8 mouse cellular contexts compared by ENCODE assay signal in the genomic region with DNA sequence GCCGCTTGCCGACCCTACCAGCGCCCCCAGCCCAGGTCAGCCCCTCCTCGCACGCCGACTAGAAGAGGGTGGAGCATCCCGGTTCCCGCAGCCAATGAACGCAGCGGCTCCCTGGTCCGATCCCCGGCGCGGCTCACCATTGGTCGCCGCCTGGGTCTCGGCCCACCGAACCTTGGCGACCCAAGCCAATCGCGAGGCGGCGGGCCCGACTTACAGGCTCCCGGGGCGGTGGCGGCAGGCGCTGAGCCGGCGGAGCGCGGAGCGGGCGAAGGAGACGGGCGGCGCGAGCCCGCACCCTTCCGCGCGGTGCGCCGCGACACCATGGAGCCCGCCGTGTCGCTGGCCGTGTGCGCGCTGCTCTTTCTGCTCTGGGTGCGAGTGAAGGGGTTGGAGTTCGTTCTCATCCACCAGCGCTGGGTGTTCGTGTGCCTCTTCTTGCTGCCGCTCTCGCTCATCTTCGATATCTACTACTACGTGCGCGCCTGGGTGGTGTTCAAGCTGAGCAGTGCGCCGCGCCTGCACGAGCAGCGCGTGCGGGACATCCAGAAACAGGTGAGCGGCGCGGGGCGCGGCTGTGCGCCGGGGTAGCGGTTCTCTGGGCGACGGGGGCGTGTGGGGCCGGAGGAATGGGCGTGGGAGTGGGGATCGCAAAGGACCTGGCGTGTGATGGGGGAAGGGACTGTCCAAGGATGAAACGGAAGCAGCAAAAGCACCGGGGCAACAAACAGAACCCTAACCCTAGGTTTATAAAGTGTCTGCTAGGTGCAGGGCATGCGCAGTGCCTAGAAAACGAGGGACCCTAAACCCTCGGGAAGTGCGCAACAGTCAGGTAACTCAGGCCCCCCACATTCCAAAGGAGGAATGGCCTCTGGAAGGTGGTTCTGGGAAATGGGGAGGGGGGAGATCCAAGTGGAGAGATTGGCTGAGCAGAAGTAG. TPM values are rescaled to one million over a fixed set of nuclear protein-coding genes. Genes with fewer than 3 reads are reported as not detected.
DNase-seq lines count a peak whose midpoint lies in the region; ATAC-seq and TF ChIP-seq lines count a peak whose summit lies in the region.

Dhcr24 (plus strand) TSS at position 193 of the 936 bp plus-strand sequence.

- H3K27ac ChIP-seq in forebrain, embryonic 15.5 days (replicated peaks) = peak within 1 kb of the TSS; percentile 89

- DNase-seq in ES-CJ7 (ENCODE audit: low read depth, low spot score) = peak; percentile 93
- DNase-seq in cerebellum, adult 11 months = peak; percentile 89
- DNase-seq in heart, postnatal 25 days (ENCODE audit: low spot score) = peak; percentile 80
- DNase-seq in layer of hippocampus, adult 18-20 months (ENCODE audit: low spot score in 2 of 2) = peak; percentile 91 to 97
- peak; percentile 80 for DNase-seq in lung, adult 2 months
- DNase-seq in thymus, adult 18-20 months = peak; percentile 88 to 89

- H3K9ac ChIP-seq in forebrain, embryonic 15.5 days (replicated peaks) = peak within 1 kb of the TSS; percentile 76

- ATAC-seq in forebrain, embryonic 15.5 days (replicated peaks) = peak; percentile 98
- ATAC-seq in neutrophil, adult 5-6 weeks (ENCODE audit: extremely low read depth, insufficient number of reproducible peaks, low FRiP score, poor library complexity, severe bottlenecking) = peak; percentile 68

- TF ChIP-seq POLR2A in lung, adult 2 months (IDR thresholded peaks at IDR 0.05; ENCODE audit: borderline replicate concordance, extremely low read depth, low read depth, low read length) = peak; percentile 39; the same call in 1 of the 2 replicates

- intact Hi-C loops in heart, postnatal 25 days (cut with DNase I) = no loop called here

- no peak for TF ChIP-seq CTCF in lung, adult 2 months (IDR thresholded peaks at IDR 0.05; ENCODE audit: insufficient read depth, low read length)

- H3K27me3 ChIP-seq in forebrain, embryonic 15.5 days = no peaks in the 10 kb centered on the region

- H3K4me2 ChIP-seq in forebrain, embryonic 15.5 days (replicated peaks) = peak within 1 kb of the TSS; percentile 87

- H3K9me3 ChIP-seq in forebrain, embryonic 15.5 days = no peaks in the 10 kb centered on the region

- H3K36me3 ChIP-seq in forebrain, embryonic 15.5 days = peaks cover 14% of the 10 kb centered on the region; the same call in 1 of the 2 replicates

- peaks cover 42% of the 10 kb centered on the region for H3K4me1 ChIP-seq in forebrain, embryonic 15.5 days
- no peaks in the 10 kb centered on the region; the same call in 1 of the 2 replicates for H3K4me1 ChIP-seq in lung, adult 2 months (ENCODE audit: control insufficient read depth, insufficient read depth, low read length)

- H3K4me3 ChIP-seq in forebrain, embryonic 15.5 days = peak within 1 kb of the TSS; percentile 84
- H3K4me3 ChIP-seq in lung, adult 2 months (replicated peaks; ENCODE audit: extremely low read depth, low read depth, low read length) = peak within 1 kb of the TSS; percentile 80

- under 1% methylated on average over 89 of the region's 89 CpGs for WGBS in forebrain, embryonic 15.5 days
- 1% methylated on average over 89 of the region's 89 CpGs for WGBS in lung, adult 2 months

RNA-seq across cellular contexts. Expression of gene Dhcr24, which starts in this region (rescaled TPM):
- polyA plus RNA-seq in forebrain, embryonic 15.5 days (2015; fragmentation: Nextera tagmentation; extraction: Ambion mirVana) = 4.0 and 4.5 TPM in 2 replicates
- 1 to 10 TPM; 2.4 TPM for total RNA-seq in heart, postnatal 25 days (2021)
- 10 to 100 TPM; 67.7 to 70.5 TPM for total RNA-seq in layer of hippocampus, adult 18-20 months (2021)
- polyA plus RNA-seq in lung, adult 2 months (2012; rRNA removed) = 81.7 and 94.0 TPM in 2 replicates
- total RNA-seq in neutrophil, adult 5-6 weeks (2017) = 2.5 and 3.6 TPM in 2 replicates

Comparison
In these comparisons a context has a peak if more than half of its experiments do, and no peak if none do; other contexts are left out.
1. Peak in every context shown above with its lines: DNase-seq, ATAC-seq, H3K4me3 ChIP-seq and H3K27ac ChIP-seq.
2. RNA of gene Dhcr24 (total RNA-seq): 67.7 to 70.5 TPM in layer of hippocampus, adult 18-20 months; 2.5 to 3.6 TPM in neutrophil, adult 5-6 weeks and 2.4 TPM in heart, postnatal 25 days; every median in the first group is over 10 times any median in the second.
3. RNA of gene Dhcr24 (polyA plus RNA-seq): 81.7 to 94.0 TPM in lung, adult 2 months; 4.0 to 4.5 TPM in forebrain, embryonic 15.5 days; every median in the first group is over 10 times any median in the second.